Mouse (Mus musculus): ENCODE results near the gene Clptm1l. TPM values are rescaled to one million over a fixed set of nuclear protein-coding genes. Genes with fewer than 3 reads are reported as not detected.

The Clptm1l gene
- total and polyA plus RNA-seq, 2 experiments from 2014 or later: 126 to 136 TPM

- peak overlapping the region; percentile 39 for H3K27ac ChIP-seq (ENCODE audit: low read depth, low read length)
- TF ChIP-seq CTCF (IDR thresholded peaks at IDR 0.05): no peak
These were observed 22.6 kb downstream of the Clptm1l start for GRCm38 (mm10) chr13:73626410-73626744.

GRCm38 (mm10) chr13:73626745-73627549 lies 23.1 kb downstream of the Clptm1l start, which contains the start of gene Tert:
Gene Tert (plus strand): TSS chr13:73626911.
- peak within 1 kb of the TSS; percentile 39 for H3K27ac ChIP-seq (ENCODE audit: low read depth, low read length)
- TF ChIP-seq CTCF (IDR thresholded peaks at IDR 0.05): peak; percentile 68
- 0 out of 2 replicates have a peak, but pooled peaks cover 1% of the 10 kb centered on the region for H3K36me3 ChIP-seq (ENCODE audit: insufficient read depth, low read length)
- H3K27me3 ChIP-seq (ENCODE audit: insufficient read depth, low read length): no peaks in the 10 kb centered on the region
- H3K9ac ChIP-seq (replicated peaks; ENCODE audit: low read length, poor library complexity, severe bottlenecking): peak within 1 kb of the TSS; percentile 65
- peak within 1 kb of the TSS; percentile 43 for H3K4me3 ChIP-seq (ENCODE audit: low read depth, low read length)
- DNase-seq (ENCODE audit: low spot score) (peak; percentile 76), ATAC-seq (ENCODE audit: low FRiP score) (peak; percentile 87)
- H3K4me1 ChIP-seq (ENCODE audit: insufficient read depth, low read length): no peaks in the 10 kb centered on the region
- H3K9me3 ChIP-seq (ENCODE audit: low read length): no peaks in the 10 kb centered on the region
- peak within 1 kb of the TSS; percentile 83 for H3K4me2 ChIP-seq (ENCODE audit: low read depth, low read length, poor library complexity, severe bottlenecking)
- 10% methylated on average over 46 of the region's 47 CpGs for WGBS

More at GRCm38 (mm10) chr13:73626410-73626744, 22.6 kb downstream of the Clptm1l start:
- 43% methylated on average over 6 of the region's 6 CpGs for WGBS
- DNase-seq (ENCODE audit: low spot score) (no peak), ATAC-seq (ENCODE audit: low FRiP score) (no peak)
- Histone ChIP-seq H3K9me3 (ENCODE audit: low read length) (no peaks in the 10 kb centered on the region), H3K4me1 (ENCODE audit: insufficient read depth, low read length) (no peaks in the 10 kb centered on the region), H3K4me2 (ENCODE audit: low read depth, low read length, poor library complexity, severe bottlenecking) (peak overlapping the region; percentile 83), H3K4me3 (ENCODE audit: low read depth, low read length) (peak overlapping the region; percentile 43), H3K36me3 (ENCODE audit: insufficient read depth, low read length) (0 out of 2 replicates have a peak, but pooled peaks cover 6% of the 10 kb centered on the region), H3K27me3 (ENCODE audit: insufficient read depth, low read length) (no peaks in the 10 kb centered on the region), H3K9ac (replicated peaks; ENCODE audit: low read length, poor library complexity, severe bottlenecking) (peak overlapping the region; percentile 65; the same call in 1 of the 2 replicates)

DNA sequence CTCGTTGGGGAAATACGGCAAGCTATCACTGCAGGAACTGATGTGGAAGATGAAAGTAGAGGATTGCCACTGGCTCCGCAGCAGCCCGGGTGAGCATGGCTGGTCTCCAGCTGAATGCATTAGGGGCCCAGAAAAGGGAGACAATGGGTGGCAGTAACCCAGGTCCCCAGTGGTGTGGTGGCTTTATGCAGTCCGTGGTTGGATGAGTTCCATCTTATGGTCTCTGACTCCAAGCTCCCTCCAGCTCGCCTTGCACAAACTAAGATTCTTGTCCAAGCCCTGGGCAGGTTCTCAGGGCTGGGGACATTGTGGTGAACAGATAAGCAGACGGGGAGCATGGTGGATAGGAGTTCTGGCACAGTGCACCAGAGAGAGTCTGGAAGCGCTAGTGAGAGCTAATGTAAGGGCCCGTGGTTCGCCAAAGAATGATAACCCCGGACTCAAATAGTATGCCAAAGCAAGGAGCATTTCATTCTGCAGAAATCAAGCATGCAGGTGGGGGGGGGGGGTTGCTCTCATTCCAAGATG lies 24.8 kb downstream of the Clptm1l start:
- ATAC-seq (ENCODE audit: low FRiP score): no peak
- Histone ChIP-seq H3K36me3 (ENCODE audit: insufficient read depth, low read length) (no peaks in the 10 kb centered on the region), H3K9ac (replicated peaks; ENCODE audit: low read length, poor library complexity, severe bottlenecking) (no peak overlapping the region), H3K9me3 (ENCODE audit: low read length) (no peaks in the 10 kb centered on the region), H3K4me2 (ENCODE audit: low read depth, low read length, poor library complexity, severe bottlenecking) (0 out of 2 replicates have a peak overlapping the region, but pooled peaks have one; percentile 4), H3K4me3 (ENCODE audit: low read depth, low read length) (no peak overlapping the region), H3K4me1 (ENCODE audit: insufficient read depth, low read length) (no peaks in the 10 kb centered on the region), H3K27me3 (ENCODE audit: insufficient read depth, low read length) (no peaks in the 10 kb centered on the region), H3K27ac (ENCODE audit: low read depth, low read length) (no peak overlapping the region)
- DNase-seq (ENCODE audit: low spot score): peak; percentile 64
- no peak for TF ChIP-seq CTCF (IDR thresholded peaks at IDR 0.05)
- 74% methylated on average over 11 of the region's 11 CpGs for WGBS

- Histone ChIP-seq H3K36me3 (ENCODE audit: insufficient read depth, low read length) (peaks cover 7% of the 10 kb centered on the region; the same call in 1 of the 2 replicates), H3K27ac (ENCODE audit: low read depth, low read length) (no peak overlapping the region), H3K4me1 (ENCODE audit: insufficient read depth, low read length) (no peaks in the 10 kb centered on the region), H3K9ac (replicated peaks; ENCODE audit: low read length, poor library complexity, severe bottlenecking) (no peak overlapping the region), H3K27me3 (ENCODE audit: insufficient read depth, low read length) (no peaks in the 10 kb centered on the region), H3K4me2 (ENCODE audit: low read depth, low read length, poor library complexity, severe bottlenecking) (no peak overlapping the region), H3K9me3 (ENCODE audit: low read length) (no peaks in the 10 kb centered on the region), H3K4me3 (ENCODE audit: low read depth, low read length) (no peak overlapping the region)
- no peak for ATAC-seq (ENCODE audit: low FRiP score)
- no peak for DNase-seq (ENCODE audit: low spot score)
- 96% methylated on average over 3 of the region's 3 CpGs for WGBS
- 0 out of 2 replicates have a peak, but pooled peaks have one; percentile 11 for TF ChIP-seq CTCF (IDR thresholded peaks at IDR 0.05)
These were observed 28.0 kb downstream of the Clptm1l start for GRCm38 (mm10) chr13:73631837-73632236.

DNA sequence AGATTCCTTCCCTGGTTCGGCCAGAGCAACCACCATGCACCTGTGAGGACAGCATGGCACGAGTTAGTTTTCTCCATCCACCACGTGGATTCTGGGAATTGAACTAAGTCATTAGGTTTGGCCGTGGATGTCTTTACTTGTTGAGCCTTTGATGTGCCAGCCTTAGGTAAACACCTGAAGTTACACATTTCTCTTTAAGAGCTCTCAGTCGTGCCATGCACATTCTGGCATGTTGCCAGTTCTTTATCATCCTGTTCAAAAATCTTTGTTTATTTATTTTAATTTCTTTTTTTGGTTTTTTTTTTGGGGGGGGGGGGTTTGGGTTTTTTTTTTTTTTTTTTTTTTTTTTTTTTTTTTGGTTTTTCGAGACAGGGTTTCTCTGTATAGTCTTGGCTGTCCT lies 34.0 kb downstream of the Clptm1l start:
- Histone ChIP-seq H3K27ac (ENCODE audit: low read depth, low read length) (no peak overlapping the region), H3K4me2 (ENCODE audit: low read depth, low read length, poor library complexity, severe bottlenecking) (no peak overlapping the region), H3K9me3 (ENCODE audit: low read length) (no peaks in the 10 kb centered on the region), H3K27me3 (ENCODE audit: insufficient read depth, low read length) (no peaks in the 10 kb centered on the region), H3K9ac (replicated peaks; ENCODE audit: low read length, poor library complexity, severe bottlenecking) (no peak overlapping the region), H3K4me1 (ENCODE audit: insufficient read depth, low read length) (no peaks in the 10 kb centered on the region), H3K4me3 (ENCODE audit: low read depth, low read length) (no peak overlapping the region), H3K36me3 (ENCODE audit: insufficient read depth, low read length) (peaks cover 11% of the 10 kb centered on the region)
- DNase-seq (ENCODE audit: low spot score) (no peak), ATAC-seq (ENCODE audit: low FRiP score) (no peak)
- WGBS: 79% methylated on average over 5 of the region's 6 CpGs
- no peak for TF ChIP-seq CTCF (IDR thresholded peaks at IDR 0.05)

DNA sequence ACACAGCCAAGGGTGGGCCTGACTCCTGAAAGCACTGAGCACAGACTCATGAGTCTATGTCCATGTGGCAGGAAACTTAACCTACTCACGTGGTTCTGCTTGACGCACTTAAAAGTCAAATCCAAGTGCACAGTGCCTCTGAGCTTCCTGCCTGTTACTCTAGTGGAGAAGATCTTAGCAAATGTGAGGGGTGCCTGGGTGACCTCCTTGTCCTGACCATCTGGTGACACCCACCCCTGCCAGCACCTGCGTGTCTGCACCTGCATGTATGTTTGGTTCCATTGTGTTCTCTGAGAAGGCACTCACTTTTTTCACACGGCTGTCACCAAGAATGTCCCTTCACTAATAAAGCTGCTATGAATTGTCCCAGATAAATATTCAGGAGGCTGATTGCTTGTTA lies 37.5 kb downstream of the Clptm1l start:
- H3K4me3 ChIP-seq (ENCODE audit: low read depth, low read length): no peak overlapping the region
- 87% methylated on average over 4 of the region's 4 CpGs for WGBS
- H3K4me2 ChIP-seq (ENCODE audit: low read depth, low read length, poor library complexity, severe bottlenecking): no peak overlapping the region
- H3K4me1 ChIP-seq (ENCODE audit: insufficient read depth, low read length): no peaks in the 10 kb centered on the region
- no peak overlapping the region for H3K9ac ChIP-seq (replicated peaks; ENCODE audit: low read length, poor library complexity, severe bottlenecking)
- no peak overlapping the region for H3K27ac ChIP-seq (ENCODE audit: low read depth, low read length)
- H3K9me3 ChIP-seq (ENCODE audit: low read length): no peaks in the 10 kb centered on the region
- TF ChIP-seq CTCF (IDR thresholded peaks at IDR 0.05): no peak
- no peak for ATAC-seq (ENCODE audit: low FRiP score)
- no peaks in the 10 kb centered on the region for H3K27me3 ChIP-seq (ENCODE audit: insufficient read depth, low read length)
- no peak for DNase-seq (ENCODE audit: low spot score)
- H3K36me3 ChIP-seq (ENCODE audit: insufficient read depth, low read length): peaks cover 17% of the 10 kb centered on the region

All from midbrain, postnatal 0 days (tissue).